Mouse (Mus musculus): ENCODE results near the gene Chil4.

GRCm38 (mm10) chr3:106154413-106154812 is 64.9 kb downstream of the Chil4 start:
- TF ChIP-seq MYOD1 (IDR thresholded peaks at IDR 0.05; ENCODE audit: control insufficient read depth, insufficient read length, low read depth) (no peak), CTCF (IDR thresholded peaks at IDR 0.05; ENCODE audit: control insufficient read depth, insufficient read depth, insufficient read length) (no peak), USF1 (IDR thresholded peaks at IDR 0.05; ENCODE audit: low read depth) (no peak)

Data from C2C12 (cell line).